Mouse (Mus musculus) lung, adult 2 months (tissue): ENCODE results near the gene Hpdl. TPM values are rescaled to one million over a fixed set of nuclear protein-coding genes. Genes with fewer than 3 reads are reported as not detected.

ENCODE experiments used
- DNase-seq: peaks from one replicate; pipeline ENCODE4 v3.0.0; 2022
- H3K4me1 ChIP-seq: fragments of 200-500 bp; 2 replicates; pipeline ENCODE4 v1.6.1; 2011; ENCODE audit warnings: low read length; ENCODE audit not compliant: control insufficient read depth, insufficient read depth
- H3K4me3 ChIP-seq: fragments of 200-500 bp; replicated peaks from 2 replicates; pipeline ENCODE3; 2011; ENCODE audit warnings: low read depth, mild to moderate bottlenecking, control low read depth, low read length; ENCODE audit errors: extremely low read depth
- CTCF ChIP-seq: fragments of 200-500 bp; IDR thresholded peaks from 2 replicates; pipeline ENCODE4 v1.5.1; 2011; ENCODE audit warnings: mild to moderate bottlenecking, low read length, control low read depth; ENCODE audit not compliant: insufficient read depth
- POLR2A ChIP-seq: fragments of 200-500 bp; IDR thresholded peaks from 2 replicates; pipeline ENCODE4 v1.6.1; 2011; ENCODE audit warnings: low read depth, mild to moderate bottlenecking, control low read depth, low read length, borderline replicate concordance; ENCODE audit errors: extremely low read depth
- WGBS: fragments of 180-500 bp; shearing (Covaris S2); methylation state at CpG from one replicate; pipeline ENCODE4 v1.1.7; 2018; 5-methylcytosine and 5-hydroxymethylcytosine counted together
- polyA plus RNA-seq: library from polyadenylated mRNA; depleted of rRNA; stranded (reverse); fragments of >200 nt; gene quantifications from 2 replicates; pipeline ENCODE4 v1.2.3, GENCODE M21; 2012

The Hpdl gene
- polyA plus RNA-seq, 1 experiment, result 0.69 TPM

- Histone ChIP-seq H3K4me3 (no peak overlapping the region), H3K4me1 (no peaks in the 10 kb centered on the region)
- no peak for TF ChIP-seq CTCF
- no peak for TF ChIP-seq POLR2A
- 42% methylated on average over 6 of the region's 6 CpGs for WGBS
- DNase-seq, result no peak
Measured at GRCm38 (mm10) chr4:116830070-116830368, 8.5 kb upstream of the Hpdl start.

GRCm38 (mm10) chr4:116829364-116830069 is 8.0 kb upstream of the Hpdl start:
- no peak for DNase-seq
- Histone ChIP-seq H3K4me1 (no peaks in the 10 kb centered on the region), H3K4me3 (no peak overlapping the region)
- 36% methylated on average over 6 of the region's 6 CpGs for WGBS
- no peak for TF ChIP-seq CTCF
- no peak for TF ChIP-seq POLR2A

- peak; percentile 20 for DNase-seq
- peak; percentile 66 for TF ChIP-seq CTCF
- TF ChIP-seq POLR2A, result no peak
- under 1% methylated on average over 4 of the region's 4 CpGs for WGBS
- no peak overlapping the region for H3K4me3 ChIP-seq
- no peaks in the 10 kb centered on the region for H3K4me1 ChIP-seq
Measured at GRCm38 (mm10) chr4:116827819-116828218, 6.3 kb upstream of the Hpdl start.

DNA sequence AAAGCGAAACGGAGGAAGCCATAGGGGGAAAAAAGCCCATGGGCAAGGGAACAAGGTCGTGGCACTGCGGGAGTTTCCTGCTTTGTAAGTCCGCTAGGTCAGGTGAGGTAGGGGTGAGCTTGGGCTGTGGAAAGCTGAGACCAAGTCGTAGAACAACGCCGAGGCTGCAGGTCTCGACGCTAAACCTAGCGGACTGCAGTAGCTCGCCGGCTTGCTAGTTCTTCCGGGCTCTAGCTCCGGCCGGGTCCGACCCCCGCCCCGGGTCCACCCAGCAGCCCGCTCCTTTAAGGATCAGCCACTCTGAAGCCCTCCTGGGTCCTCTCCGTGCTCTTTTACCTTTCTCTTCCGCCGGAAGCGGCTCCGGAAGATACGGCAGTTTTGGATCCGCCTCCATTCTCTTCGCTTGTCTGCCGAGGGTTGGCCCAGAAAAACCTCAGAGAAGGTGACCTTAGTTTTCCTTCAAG is 3.1 kb upstream of the Hpdl start:
- peak; percentile 70 for DNase-seq
- Histone ChIP-seq H3K4me3 (peak overlapping the region; percentile 78), H3K4me1 (peaks cover 3% of the 10 kb centered on the region; the same call in 1 of the 2 replicates)
- under 1% methylated on average over 29 of the region's 29 CpGs for WGBS
- TF ChIP-seq POLR2A (peak; percentile 65; the same call in 1 of the 2 replicates), CTCF (no peak)

- peaks cover 3% of the 10 kb centered on the region; the same call in 1 of the 2 replicates for H3K4me1 ChIP-seq
- no peak for TF ChIP-seq CTCF
- TF ChIP-seq POLR2A, result peak; percentile 65; the same call in 1 of the 2 replicates
- peak; percentile 83 for DNase-seq
- WGBS, result under 1% methylated on average over 51 of the region's 51 CpGs
- H3K4me3 ChIP-seq, result peak overlapping the region; percentile 65
Measured at GRCm38 (mm10) chr4:116820902-116821693, 409 bp downstream of the Hpdl start.

DNA sequence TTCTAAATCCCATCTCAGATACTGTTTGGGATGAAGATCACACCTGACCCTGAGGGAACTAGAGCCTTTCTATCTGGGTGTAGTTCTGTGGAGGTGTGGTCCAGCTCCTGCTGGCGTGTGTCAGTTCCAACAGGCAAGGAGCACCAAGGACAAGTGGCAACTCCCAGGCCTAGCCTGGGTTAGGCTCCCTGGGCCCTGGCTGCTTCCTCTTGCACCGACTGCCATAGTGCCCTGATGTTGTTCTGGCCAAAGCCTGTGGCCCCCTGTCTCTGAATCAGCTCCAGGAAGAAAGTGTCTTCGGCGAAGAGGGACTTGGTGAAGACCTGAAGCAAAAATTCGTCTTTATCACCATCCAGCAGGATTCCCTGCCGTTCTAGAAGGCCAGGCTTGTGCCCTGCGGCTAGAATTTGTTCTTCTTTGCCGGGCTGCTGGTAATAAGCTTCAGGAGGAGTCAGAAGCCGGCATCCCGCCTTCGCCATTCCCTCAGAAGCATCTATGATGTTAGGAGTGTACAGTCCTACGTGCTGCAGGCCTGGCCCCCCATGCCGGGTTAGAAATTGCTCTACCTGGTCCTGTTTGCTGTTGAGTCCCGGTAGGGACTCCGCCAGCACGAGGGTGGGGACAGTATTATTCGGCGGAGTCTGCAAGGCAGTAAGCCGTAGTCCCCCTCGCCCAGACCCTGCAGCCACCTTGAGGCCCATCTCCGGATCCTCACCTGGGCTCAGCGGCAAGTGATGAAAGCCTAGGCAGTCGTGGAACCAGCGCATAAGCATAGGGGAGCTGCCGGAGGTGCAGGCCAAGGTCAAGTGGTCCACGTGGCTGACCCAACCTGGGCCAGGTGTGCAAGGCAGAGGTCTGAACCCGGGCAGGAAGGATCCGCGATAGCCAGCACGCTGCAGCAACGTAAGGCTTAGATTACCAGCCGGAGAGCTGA is 1.3 kb downstream of the Hpdl start:
- DNase-seq, result no peak
- H3K4me3 ChIP-seq, result no peak overlapping the region
- 41% methylated on average over 32 of the region's 32 CpGs for WGBS
- H3K4me1 ChIP-seq, result peaks cover 3% of the 10 kb centered on the region; the same call in 1 of the 2 replicates
- TF ChIP-seq POLR2A (no peak), CTCF (no peak)

DNA sequence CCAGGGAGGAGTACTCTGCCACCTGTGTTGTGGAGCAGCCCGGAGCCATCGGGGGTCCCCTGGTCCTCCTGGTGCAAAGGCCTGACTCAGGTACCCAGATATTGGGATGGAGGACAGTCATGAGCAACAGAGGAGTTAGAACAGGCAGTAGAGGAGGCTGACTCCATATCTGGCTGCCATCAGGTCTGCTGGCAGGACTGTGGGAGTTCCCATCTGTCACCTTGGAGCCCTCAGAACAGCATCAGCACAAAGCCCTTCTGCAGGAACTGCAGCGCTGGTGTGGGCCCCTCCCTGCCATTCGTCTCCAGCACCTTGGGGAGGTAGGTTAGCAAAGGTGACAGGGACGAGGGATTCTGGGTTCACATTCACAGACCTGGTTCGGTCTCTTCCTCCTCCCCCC is 4.0 kb downstream of the Hpdl start:
- no peak overlapping the region for H3K4me3 ChIP-seq
- WGBS, result 95% methylated on average over 6 of the region's 6 CpGs
- TF ChIP-seq POLR2A, result no peak
- TF ChIP-seq CTCF, result no peak
- no peak for DNase-seq
- H3K4me1 ChIP-seq, result peaks cover 3% of the 10 kb centered on the region; the same call in 1 of the 2 replicates

- no peak for DNase-seq
- Histone ChIP-seq H3K4me3 (no peak overlapping the region), H3K4me1 (no peaks in the 10 kb centered on the region)
- TF ChIP-seq CTCF, result no peak
- no peak for TF ChIP-seq POLR2A
- WGBS, result 87% methylated on average over 5 of the region's 5 CpGs
Measured at GRCm38 (mm10) chr4:116815276-116815675, 6.2 kb downstream of the Hpdl start.

DNA sequence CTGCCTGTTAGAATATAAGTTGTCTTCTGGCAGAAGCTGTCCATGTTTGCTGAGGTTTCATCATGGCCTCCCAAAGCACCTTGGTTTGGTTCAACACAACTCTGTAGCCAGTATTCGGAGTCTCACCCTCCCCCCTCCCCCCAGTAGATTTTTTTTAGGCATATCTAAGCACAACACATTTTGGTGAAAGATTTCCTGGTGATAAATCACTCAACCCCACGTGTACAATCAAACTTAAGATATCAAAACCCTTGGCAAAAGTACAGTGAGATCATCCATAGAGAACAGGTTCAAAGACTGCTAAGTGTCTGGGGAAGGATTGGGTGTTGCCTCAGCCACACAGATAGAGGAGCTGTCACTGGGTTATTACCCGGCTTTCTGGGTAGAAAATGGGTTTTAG is 10.5 kb downstream of the Hpdl start:
- Histone ChIP-seq H3K4me1 (no peaks in the 10 kb centered on the region), H3K4me3 (no peak overlapping the region)
- WGBS, result 52% methylated on average over 3 of the region's 3 CpGs
- no peak for DNase-seq
- TF ChIP-seq POLR2A (no peak), CTCF (no peak)
